Mouse (Mus musculus) left cerebral cortex, adult 8-10 months (tissue): Measurements from ENCODE around the gene Ccnjl. TPM values are rescaled to one million over a fixed set of nuclear protein-coding genes. Genes with fewer than 3 reads are reported as not detected.
A peak's percentile ranks its signal among the peaks of the same experiment; 100 is the strongest.

Experiments used
- DNase-seq, 2 experiments: peaks; one replicate each; pipeline ENCODE4 v3.0.0; 2022; ENCODE audit warnings: low spot score in 2 of 2
- total RNA-seq, 4 experiments: library from RNA; stranded (reverse); gene quantifications; 2 replicates each; pipeline ENCODE4 v1.2.4; 2022

Ccnjl gene
- total RNA-seq, 4 experiments from 2014 or later = 2.8 to 4.0 (median 3.2) TPM

- no peak for DNase-seq
Measured at GRCm38 (mm10) chr11:43518821-43519220, 9.8 kb upstream of the Ccnjl start.

- DNase-seq = no peak
Measured at GRCm38 (mm10) chr11:43520521-43520920, 8.1 kb upstream of the Ccnjl start.

DNA sequence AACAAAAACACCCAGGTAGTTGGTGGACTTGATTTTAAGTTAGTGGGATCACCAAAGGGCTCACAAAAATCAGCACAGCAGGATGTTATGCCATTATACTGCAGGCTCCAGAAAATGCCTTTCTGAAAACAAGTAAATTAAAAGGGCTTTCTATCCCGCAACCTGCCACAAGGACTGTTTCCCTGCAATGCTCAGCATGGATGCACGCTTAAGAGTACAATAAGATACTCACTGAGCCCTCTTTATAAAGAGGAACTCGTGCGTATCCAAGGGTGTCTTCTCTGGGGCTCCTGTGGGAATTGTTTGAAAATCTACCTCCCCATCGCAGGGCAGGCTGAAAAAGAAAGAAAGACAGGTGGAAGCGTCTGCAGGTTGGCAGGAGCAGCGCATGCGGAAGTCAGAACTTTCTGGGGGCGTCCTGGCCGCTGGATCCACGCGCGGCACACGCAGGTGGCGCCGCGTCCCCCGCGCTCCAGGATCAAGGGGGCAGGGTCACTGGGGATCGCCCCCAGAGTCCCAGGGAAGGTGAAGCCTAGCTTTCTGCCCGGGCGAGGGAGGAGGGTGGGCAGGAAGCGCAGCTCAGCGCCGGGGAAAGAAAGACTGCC lies 404 bp upstream of the Ccnjl start:
- DNase-seq = peak; percentile 9 to 50

DNA sequence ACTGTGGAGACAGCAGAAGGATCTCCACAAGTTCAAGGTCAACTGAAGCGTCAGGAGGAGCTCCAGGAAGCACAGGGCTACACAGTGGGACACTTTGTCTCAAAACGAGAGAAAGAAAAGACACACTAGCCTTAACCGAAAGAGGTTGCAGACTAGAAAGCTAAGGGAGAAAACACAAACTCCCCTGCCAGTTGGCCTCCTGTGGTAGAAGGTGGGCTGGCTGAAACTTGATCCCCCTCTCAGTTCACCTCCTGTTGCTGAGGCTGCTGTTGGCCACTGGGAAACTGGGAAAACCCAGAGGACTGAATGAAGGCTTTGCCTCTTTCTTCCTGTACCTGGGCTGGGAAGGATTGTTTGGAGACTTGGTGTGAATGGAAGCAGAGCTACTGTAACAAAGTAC lies 1.5 kb downstream of the Ccnjl start:
- no peak for DNase-seq

- no peak for DNase-seq
Measured at GRCm38 (mm10) chr11:43531619-43532018, 3.0 kb downstream of the Ccnjl start.

DNA sequence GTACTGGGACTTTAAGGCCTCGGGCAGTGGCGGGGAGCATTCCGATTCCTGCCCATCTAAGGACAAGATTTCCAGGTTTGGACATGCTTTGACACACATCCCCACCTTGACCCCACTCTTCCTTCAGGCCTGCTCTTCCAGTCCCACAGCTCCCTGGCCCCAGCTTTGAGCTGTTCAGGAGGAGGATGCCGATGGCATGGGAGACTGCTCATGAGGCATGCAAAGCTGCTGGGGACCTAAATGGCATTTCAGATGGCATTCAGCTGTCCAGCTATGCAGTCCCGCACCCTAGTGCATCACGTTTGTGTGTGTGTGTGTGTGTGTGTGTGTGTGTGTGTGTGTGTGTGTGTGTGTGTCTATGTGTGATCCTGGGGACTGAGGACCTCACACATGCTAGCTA lies 8.5 kb downstream of the Ccnjl start:
- DNase-seq = no peak

DNA sequence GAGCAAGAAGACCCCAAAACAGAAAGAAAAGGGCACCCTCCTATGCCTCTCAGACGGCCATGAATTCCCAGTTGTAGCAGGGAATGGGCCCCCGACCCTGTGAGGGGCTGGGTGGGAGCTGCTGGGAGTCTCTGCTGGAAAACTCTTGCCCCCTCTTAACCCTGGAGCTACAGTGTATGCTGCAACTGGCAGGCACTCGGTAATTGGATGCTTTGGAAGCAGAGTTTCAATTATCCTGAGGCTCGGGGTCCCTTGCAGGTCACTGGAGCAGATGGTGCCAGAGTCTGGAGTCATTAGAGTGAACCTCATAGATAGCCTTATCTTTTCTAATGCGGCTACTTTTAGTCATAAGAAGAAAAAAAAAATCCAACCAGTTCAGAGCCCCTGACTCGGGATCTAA lies 11.3 kb downstream of the Ccnjl start:
- DNase-seq = no peak

- DNase-seq = no peak
Measured at GRCm38 (mm10) chr11:43543711-43544466, 15.3 kb downstream of the Ccnjl start.

DNA sequence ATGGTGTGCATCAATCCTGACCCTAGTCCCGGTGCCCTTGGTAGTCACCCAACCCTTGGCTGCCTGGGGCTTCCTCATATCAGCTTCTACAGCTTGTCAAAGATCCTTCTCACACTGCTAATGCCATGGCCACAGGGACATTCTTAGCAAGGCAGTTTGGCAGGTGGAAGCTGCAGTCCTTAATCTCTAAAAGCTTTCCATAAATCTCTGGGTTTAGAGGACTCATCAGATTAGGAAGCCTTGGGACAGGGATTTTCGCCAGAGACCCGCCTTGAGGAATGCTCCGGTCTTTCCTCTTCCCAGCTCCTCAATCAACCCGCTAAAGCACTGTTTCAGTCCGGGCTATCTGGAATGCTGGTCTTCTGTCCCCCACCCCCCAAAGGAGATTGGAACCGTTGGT lies 16.2 kb downstream of the Ccnjl start:
- DNase-seq = no peak

DNA sequence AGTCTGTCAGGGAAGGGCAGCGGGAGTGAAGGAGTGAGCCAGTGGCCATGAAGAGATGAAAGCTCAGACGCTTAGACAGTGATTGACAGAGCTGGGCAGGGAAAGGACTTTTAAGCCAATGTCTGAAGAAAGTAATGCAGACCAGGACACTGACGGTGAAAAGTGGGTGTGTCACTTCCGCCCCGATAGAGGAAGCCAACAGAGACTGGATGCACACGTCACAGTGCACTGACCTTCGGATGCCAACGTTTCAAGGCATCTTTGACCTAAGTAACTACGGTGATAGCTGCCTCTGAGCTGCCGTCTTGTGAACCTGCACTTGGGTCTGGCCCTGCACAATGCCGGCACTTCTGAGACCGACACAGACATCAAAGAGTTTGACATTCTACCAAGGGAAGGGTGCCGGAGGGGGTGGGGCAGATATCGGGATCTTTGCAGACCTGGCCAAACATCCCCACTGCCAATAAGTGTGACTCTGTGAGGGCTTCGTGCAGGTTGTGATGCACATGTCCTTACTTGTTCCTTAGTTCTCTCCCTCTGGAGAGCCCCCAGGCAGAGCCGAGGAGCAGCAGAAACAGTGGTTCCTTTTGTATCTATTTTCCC lies 17.4 kb downstream of the Ccnjl start:
- DNase-seq = no peak

DNA sequence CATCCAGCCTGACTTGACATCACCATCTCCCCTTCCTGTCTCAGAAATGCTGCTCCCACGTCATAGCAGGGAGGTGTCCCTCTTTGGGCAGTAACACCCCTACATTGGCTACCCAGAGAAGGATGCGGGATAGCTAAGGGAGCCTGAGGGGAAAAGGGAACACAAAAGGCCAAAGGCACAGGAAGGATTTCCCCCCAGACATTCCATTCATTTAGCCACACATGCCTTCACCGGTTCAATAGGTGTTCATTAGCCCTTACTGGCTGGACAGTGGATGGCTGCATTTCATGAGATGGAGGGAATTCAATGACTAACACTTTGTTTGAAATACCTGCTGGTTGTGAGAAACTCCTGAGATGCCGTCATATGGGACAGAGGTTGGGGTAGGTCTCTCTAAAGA lies 18.1 kb downstream of the Ccnjl start:
- no peak for DNase-seq

DNA sequence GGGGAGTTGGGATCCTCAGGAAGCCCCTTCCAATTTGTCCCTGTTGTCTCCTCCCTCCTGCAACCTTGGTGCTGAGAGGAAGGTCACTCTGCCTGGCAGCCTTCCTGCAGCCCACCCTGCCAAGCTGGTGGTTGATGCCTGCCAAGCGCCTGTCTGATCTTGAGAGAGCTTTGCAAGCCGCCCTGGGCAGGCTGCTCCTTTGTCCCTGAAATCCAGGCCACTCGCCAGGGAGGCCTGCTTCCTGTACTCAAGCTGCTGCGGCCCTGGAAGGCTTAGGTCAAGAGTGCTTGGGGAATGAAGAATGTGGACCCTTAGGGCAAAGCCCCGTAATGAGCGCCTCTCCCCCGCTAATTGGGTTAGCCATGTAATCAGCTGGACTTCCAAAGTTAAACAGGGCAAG lies 19.6 kb downstream of the Ccnjl start:
- peak in 1 of 2 experiments; percentile 78 for DNase-seq

DNA sequence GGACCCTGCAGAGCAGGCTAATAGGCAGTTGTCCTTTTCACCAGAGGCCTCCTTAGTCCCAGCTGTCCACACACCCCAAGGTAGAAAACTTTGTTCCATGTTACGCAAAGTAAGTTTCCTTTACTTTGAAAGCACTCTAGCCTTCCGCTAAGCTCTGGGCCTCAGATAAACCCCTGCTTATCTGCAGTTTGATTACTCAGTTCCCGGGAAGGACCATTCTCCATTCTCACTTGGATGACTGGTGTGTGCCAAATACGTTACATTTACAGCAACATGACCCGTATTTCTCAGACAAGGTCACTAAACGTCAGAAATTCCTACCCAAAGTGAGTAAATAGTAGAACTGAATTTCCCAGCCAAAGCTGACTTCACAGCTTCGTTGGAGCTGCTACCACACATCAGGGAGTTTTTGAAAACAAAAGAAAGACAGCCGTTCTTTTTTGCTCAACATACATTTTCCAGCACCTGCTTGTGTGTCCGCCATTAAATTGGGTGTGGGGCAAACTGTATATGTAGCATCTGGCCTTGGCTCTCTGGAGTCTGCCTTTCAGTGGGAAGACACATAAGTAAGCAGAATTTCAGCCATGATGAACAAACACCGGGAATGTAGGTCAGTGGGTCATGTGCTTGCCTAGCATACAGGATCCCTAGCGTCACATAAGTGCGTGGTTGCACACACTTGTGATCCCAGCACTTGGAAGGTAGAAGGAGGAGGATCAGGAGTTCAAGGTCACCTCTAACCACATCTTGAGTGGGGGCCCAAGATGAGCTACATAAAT lies 20.3 kb downstream of the Ccnjl start:
- no peak for DNase-seq

DNA sequence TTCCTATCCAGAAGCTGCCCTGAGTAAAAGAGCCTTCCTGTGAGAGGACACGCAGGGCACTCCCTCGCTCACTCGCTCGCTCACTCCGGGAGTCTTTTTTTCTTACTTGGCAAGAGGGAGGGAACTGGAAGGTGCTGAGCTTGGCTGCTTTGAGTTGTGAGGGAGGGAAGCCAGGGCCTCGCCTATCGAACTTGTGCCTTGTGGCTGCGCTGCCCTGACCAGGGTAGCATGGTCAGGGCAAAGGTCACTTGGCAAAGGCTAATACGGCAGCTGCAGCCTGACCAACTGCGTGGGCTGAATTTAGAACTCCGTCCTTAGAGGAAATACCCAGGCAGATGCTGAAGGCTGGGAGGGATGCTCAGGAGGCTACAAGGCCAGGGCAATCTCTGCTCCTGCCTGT lies 21.1 kb downstream of the Ccnjl start:
- no peak for DNase-seq

DNA sequence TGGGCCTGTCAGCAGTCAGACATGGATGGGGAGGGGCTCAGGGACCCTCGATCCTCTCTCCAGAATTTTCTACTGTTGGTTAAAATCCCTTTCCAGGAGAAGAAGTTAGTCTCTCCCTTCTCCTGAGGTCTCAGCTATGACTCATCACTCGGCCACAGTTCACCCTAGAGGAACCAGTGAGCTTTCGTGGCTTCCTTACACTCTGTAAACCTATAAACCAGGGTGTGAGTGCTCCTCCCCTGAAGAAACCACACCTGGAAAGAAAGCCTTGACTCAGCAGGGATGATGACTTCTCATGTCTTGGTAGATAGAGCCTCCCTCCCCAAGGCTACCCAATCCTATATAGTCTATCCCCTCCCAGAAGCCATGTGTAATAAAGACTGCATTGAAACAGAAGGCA lies 23.2 kb downstream of the Ccnjl start:
- no peak for DNase-seq

DNA sequence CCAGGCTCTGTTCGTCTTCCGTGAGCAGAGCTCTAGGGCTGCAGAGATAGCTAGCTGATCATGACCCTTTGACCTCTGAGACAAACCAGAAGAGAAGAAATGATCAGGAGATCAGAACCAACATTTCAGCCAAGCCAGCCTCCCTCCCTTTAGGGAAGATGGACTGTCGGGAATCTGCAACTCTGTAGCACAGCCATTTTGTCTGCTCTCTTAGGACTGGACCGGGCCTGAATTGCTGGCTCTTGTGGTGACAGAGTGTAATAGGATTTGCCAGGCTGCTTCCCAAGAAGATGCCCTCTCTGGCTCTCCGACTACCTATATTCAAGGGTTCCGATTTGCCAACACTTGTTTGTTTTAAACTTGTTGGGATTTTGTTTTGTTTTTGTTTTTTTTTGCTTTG lies 24.1 kb downstream of the Ccnjl start:
- DNase-seq = no peak

DNA sequence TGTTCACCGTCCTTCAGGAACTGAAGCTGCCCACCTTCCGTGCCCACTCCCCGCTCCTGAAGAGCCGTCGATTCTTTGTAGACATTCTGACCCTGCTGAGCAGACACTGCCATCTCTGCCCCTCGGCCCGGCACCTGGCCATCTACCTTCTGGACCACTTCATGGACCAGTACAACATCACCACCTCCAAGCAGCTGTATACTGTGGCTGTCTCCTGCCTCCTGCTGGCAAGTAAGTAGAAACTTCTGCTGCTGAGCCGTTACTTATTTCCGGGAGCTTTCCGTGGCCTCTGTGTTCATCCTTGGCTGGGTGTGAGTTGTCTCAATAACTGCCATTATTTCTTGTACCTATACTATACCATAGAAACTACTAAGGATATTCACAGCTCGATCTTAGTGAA lies 28.0 kb downstream of the Ccnjl start:
- DNase-seq = no peak

DNA sequence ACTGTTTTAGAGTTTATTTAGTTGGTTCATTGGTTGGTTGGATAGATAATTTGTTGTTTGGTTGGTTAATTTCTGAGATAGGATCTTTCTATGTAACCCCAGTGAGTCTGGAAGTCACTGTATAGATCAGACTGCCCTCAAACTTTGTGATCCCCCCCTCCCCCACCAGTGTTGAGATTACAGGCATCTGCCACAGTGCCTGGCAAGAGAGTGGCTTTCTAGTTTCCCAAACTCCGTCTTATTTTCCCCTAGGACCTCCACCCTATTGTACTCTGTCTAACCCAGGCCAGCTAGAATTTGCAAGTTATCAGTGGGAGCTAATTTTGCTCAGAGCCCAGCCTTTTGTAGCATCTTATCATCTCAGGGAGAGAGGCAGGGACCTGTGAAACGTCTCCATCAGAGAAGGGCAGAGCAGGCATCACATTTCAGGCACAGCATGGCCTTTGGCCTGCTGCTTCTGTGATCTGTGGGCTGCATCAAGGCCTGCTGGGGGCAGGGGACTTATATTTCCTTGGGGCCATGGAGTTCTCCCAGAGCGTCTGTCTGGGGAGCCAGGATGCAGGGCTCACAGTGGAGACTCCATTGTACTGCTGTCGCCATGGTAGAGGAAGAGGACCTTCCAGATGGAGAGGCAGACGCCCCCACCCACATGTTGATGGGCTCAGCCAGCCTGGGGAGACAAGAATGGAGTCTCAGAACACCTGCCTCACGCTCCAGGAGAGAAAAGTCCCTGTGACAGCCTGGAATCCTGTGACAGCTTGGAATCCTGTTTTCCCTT lies 31.1 kb downstream of the Ccnjl start:
- DNase-seq = peak in 1 of 2 experiments; percentile 82

DNA sequence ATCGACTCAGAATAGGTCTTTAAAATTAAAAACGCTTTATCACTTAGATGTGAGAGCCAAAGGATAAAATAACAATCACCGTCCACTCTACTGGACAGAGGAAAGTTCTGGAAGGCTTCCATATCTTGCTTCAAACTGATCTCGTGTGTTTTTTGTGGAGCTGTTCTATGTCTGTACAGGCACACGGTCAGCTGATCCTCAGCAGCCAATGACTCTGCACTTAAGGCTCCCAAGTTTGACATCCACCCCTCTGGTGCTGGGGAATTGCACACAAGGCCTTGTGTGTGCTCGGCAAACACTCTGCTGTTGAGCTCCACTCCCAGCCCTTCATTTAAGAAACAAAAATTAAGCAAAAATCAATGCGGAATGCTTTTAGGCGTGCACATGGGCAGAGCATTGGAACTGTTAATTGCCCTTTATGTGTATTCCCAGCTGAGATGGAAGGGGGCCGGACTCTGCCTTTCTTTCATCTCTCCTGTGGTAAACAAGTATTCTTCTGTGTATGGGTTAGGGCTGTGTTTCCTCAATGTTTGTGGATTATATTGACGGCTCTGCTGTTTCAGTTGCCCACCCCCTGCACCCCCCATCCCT lies 35.2 kb downstream of the Ccnjl start:
- no peak for DNase-seq

- no peak for DNase-seq
Measured at GRCm38 (mm10) chr11:43565414-43565813, 36.8 kb downstream of the Ccnjl start.

DNA sequence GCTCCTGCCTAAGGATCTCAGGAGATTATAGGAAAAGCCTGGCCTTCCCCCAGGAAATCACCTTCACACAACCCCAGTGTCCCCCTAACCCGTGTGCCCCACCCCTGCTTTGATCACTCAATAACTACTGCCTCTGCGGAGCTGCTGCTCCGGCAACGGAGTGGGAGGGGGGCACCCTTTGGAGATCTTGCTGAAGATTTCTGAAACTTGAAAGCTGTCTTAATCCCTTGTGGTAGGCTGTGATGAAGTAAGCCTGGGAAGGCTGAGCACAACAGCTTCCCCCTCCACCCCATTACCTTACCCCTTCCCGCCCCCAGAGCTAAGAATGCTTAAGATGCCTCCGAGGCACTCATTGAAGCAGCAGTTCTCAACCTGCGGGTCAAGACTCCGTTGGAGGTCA lies 37.3 kb downstream of the Ccnjl start:
- DNase-seq = no peak
